Comparison of ENCODE assay signal across 11 mouse cellular contexts in the genomic region with DNA sequence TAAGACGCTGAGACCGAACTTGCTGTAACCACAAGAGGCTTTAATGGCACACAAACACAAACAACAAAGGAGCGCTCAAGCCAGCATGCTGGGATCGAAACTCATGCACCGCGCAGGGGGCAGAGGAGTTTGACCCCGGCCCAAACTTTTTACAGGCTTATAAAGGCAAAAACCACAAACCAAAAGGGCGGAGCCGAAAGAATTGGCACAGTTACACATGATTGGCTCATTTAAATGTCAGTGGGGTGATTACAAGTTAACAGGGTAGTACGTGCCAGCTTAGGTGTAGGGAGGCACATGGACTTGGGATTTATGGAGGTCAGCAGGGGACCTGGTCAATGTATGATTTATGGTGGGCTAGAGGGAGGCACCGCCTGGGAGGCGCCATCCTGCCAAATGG.
"Had no signal": no experiment of that assay in that cellular context is flagged by ENCODE, and none has a peak within 500 bp of the region (broad histone marks: within the 10 kb centered on the region; RNA-seq: fewer than 3 reads in every experiment).

No protein-coding gene starts in this region.

- H3K9me3 ChIP-seq: liver, embryonic 13.5 days had no signal

- H3K36me3 ChIP-seq: liver, embryonic 13.5 days had no signal

- H3K27ac ChIP-seq: kidney, postnatal 0 days; left cerebral cortex, adult 2 months; liver, embryonic 13.5 days had no signal

- H3K27me3 ChIP-seq: liver, embryonic 13.5 days had no signal

- H3K9ac ChIP-seq: liver, embryonic 13.5 days had no signal

- DNase-seq: layer of hippocampus, postnatal 36 days; liver, embryonic 13.5 days; lung, adult 2 months; lung, postnatal 14 days; lung, postnatal 4 days; midbrain, embryonic 14.5 days; thymus, adult 18-20 months; thymus, postnatal 36 days had no signal

- H3K4me2 ChIP-seq: liver, embryonic 13.5 days; midbrain, embryonic 11.5 days had no signal

- H3K4me3 ChIP-seq: left cerebral cortex, adult 2 months; liver, embryonic 13.5 days had no signal
